Comparison of ENCODE assay signal across 20 mouse cellular contexts in genomic region chr3:89238494-89238893, GRCm38 (mm10). TPM values are rescaled to one million over a fixed set of nuclear protein-coding genes. Genes with fewer than 3 reads are reported as not detected.
DNase-seq lines count a peak whose midpoint lies in the region; ATAC-seq and TF ChIP-seq lines count a peak whose summit lies in the region.
"Had no signal": no experiment of that assay in that cellular context is flagged by ENCODE, and none has a peak within 500 bp of the region (broad histone marks: within the 10 kb centered on the region; RNA-seq: fewer than 3 reads in every experiment).

No protein-coding gene starts in this region.

- H3K27ac ChIP-seq in embryonic facial prominence, embryonic 15.5 days (replicated peaks): no peak overlapping the region
- H3K27ac ChIP-seq in stomach, embryonic 16.5 days (ENCODE audit: low read length): no peak overlapping the region
- H3K27ac ChIP-seq: liver, embryonic 13.5 days; midbrain, embryonic 12.5 days; neural tube, embryonic 13.5 days had no signal

- WGBS in lung, adult 2 months: 40% methylated on average over 12 of the region's 12 CpGs
- 68% methylated on average over 11 of the region's 12 CpGs for WGBS in embryonic facial prominence, embryonic 15.5 days
- 51% methylated on average over 12 of the region's 12 CpGs for WGBS in stomach, embryonic 16.5 days

- no peaks in the 10 kb centered on the region for H3K9me3 ChIP-seq in embryonic facial prominence, embryonic 15.5 days (replicated peaks)
- no peaks in the 10 kb centered on the region for H3K9me3 ChIP-seq in stomach, embryonic 16.5 days (replicated peaks; ENCODE audit: control insufficient read depth, low read length)
- H3K9me3 ChIP-seq: heart, embryonic 12.5 days; liver, embryonic 13.5 days; midbrain, embryonic 12.5 days; neural tube, embryonic 13.5 days had no signal

- no peak overlapping the region for H3K4me2 ChIP-seq in embryonic facial prominence, embryonic 15.5 days (replicated peaks)
- H3K4me2 ChIP-seq in stomach, embryonic 16.5 days (ENCODE audit: low read depth, low read length): peak overlapping the region; percentile 22; the same call in 1 of the 2 replicates
- H3K4me2 ChIP-seq: heart, embryonic 12.5 days; liver, embryonic 13.5 days; midbrain, embryonic 12.5 days; neural tube, embryonic 13.5 days had no signal

- TF ChIP-seq CTCF in lung, adult 2 months (IDR thresholded peaks at IDR 0.05; ENCODE audit: insufficient read depth, low read length): no peak

- peaks cover 29% of the 10 kb centered on the region for H3K36me3 ChIP-seq in embryonic facial prominence, embryonic 15.5 days
- no peaks in the 10 kb centered on the region for H3K36me3 ChIP-seq in stomach, embryonic 16.5 days (ENCODE audit: control insufficient read depth, insufficient read depth, low read length)
- H3K36me3 ChIP-seq: liver, embryonic 13.5 days had no signal

- no peak overlapping the region for H3K9ac ChIP-seq in embryonic facial prominence, embryonic 15.5 days
- H3K9ac ChIP-seq in stomach, embryonic 16.5 days (ENCODE audit: low read length): no peak overlapping the region
- H3K9ac ChIP-seq: heart, embryonic 12.5 days; liver, embryonic 13.5 days; midbrain, embryonic 12.5 days; neural tube, embryonic 13.5 days had no signal

- H3K27me3 ChIP-seq in embryonic facial prominence, embryonic 15.5 days: no peaks in the 10 kb centered on the region
- H3K27me3 ChIP-seq in stomach, embryonic 16.5 days (ENCODE audit: control insufficient read depth, insufficient read depth, low read length): no peaks in the 10 kb centered on the region
- H3K27me3 ChIP-seq: midbrain, embryonic 12.5 days; neural tube, embryonic 13.5 days; Patski had no signal

- peaks cover 6% of the 10 kb centered on the region; the same call in 1 of the 2 replicates for H3K4me1 ChIP-seq in lung, adult 2 months (ENCODE audit: control insufficient read depth, insufficient read depth, low read length)
- H3K4me1 ChIP-seq in embryonic facial prominence, embryonic 15.5 days: peaks cover 14% of the 10 kb centered on the region
- H3K4me1 ChIP-seq in stomach, embryonic 16.5 days (ENCODE audit: control insufficient read depth, insufficient read depth, low read length): peaks cover 10% of the 10 kb centered on the region

- TF ChIP-seq POLR2A in lung, adult 2 months (IDR thresholded peaks at IDR 0.05; ENCODE audit: borderline replicate concordance, extremely low read depth, low read depth, low read length): no peak

- H3K4me3 ChIP-seq in lung, adult 2 months (replicated peaks; ENCODE audit: extremely low read depth, low read depth, low read length): no peak overlapping the region
- no peak overlapping the region for H3K4me3 ChIP-seq in embryonic facial prominence, embryonic 15.5 days (replicated peaks)
- no peak overlapping the region for H3K4me3 ChIP-seq in stomach, embryonic 16.5 days (replicated peaks; ENCODE audit: low read length)
- H3K4me3 ChIP-seq: heart, embryonic 12.5 days; liver, embryonic 13.5 days; midbrain, embryonic 12.5 days; neural tube, embryonic 13.5 days had no signal

- ATAC-seq in embryonic facial prominence, embryonic 15.5 days (ENCODE audit: insufficient number of reproducible peaks, low FRiP score, low TSS enrichment, low read depth): peak; percentile 18; the same call in 1 of the 2 replicates
- ATAC-seq in stomach, embryonic 16.5 days (ENCODE audit: insufficient read depth, low FRiP score): peak; percentile 8; the same call in 1 of the 2 replicates
- ATAC-seq: activated CD4-positive, CD25-positive, alpha-beta regulatory T cell, adult 4 months; Patski had no signal

- DNase-seq in kidney, adult 18-20 months: peak; percentile 19
- no peak for DNase-seq in kidney, postnatal 10 days
- peak; percentile 36 for DNase-seq in lung, adult 2 months
- no peak for DNase-seq in lung, postnatal 10 days
- no peak for DNase-seq in frontal cortex, postnatal 10 days (ENCODE audit: low spot score in 2 of 2)
- DNase-seq: adrenal gland, postnatal 25 days; cerebellum, adult 2 months; gastrocnemius, postnatal 25 days; heart, postnatal 4 days; layer of hippocampus, postnatal 36 days; left cerebral cortex, postnatal 4 days; liver, embryonic 13.5 days; thymus, adult 2 months had no signal

RNA-seq across cellular contexts. Expression of gene Krtcap2, which starts 7.3 kb away (rescaled TPM):
- 189 and 252 TPM in 2 replicates for polyA plus RNA-seq in lung, adult 2 months (2012; rRNA removed)
- polyA plus RNA-seq in embryonic facial prominence, embryonic 15.5 days (2015; fragmentation: Nextera tagmentation; extraction: Ambion mirVana): 294 and 310 TPM in 2 replicates
- polyA plus RNA-seq in stomach, embryonic 16.5 days (2015; fragmentation: Nextera tagmentation; extraction: Ambion mirVana): 318 and 325 TPM in 2 replicates

RNA-seq across cellular contexts. Expression of gene Trim46, which starts 7.6 kb away (rescaled TPM):
- polyA plus RNA-seq in lung, adult 2 months (2012; rRNA removed): 11.0 and 11.8 TPM in 2 replicates
- polyA plus RNA-seq in embryonic facial prominence, embryonic 15.5 days (2015; fragmentation: Nextera tagmentation; extraction: Ambion mirVana): 5.0 and 5.9 TPM in 2 replicates
- 4.4 and 4.8 TPM in 2 replicates for polyA plus RNA-seq in stomach, embryonic 16.5 days (2015; fragmentation: Nextera tagmentation; extraction: Ambion mirVana)

RNA-seq across cellular contexts. Expression of gene Muc1, which starts 9.6 kb away (rescaled TPM):
- 294 and 354 TPM in 2 replicates for polyA plus RNA-seq in lung, adult 2 months (2012; rRNA removed)
- 4.0 and 10.2 TPM in 2 replicates for polyA plus RNA-seq in embryonic facial prominence, embryonic 15.5 days (2015; fragmentation: Nextera tagmentation; extraction: Ambion mirVana)
- 112 and 164 TPM in 2 replicates for polyA plus RNA-seq in stomach, embryonic 16.5 days (2015; fragmentation: Nextera tagmentation; extraction: Ambion mirVana)
- polyA plus RNA-seq: heart, embryonic 12.5 days had no signal

RNA-seq across cellular contexts. Expression of gene Mtx1, which starts 11.6 kb away (rescaled TPM):
- polyA plus RNA-seq in lung, adult 2 months (2012; rRNA removed): 107 and 110 TPM in 2 replicates
- polyA plus RNA-seq in embryonic facial prominence, embryonic 15.5 days (2015; fragmentation: Nextera tagmentation; extraction: Ambion mirVana): 173 and 196 TPM in 2 replicates
- 172 and 177 TPM in 2 replicates for polyA plus RNA-seq in stomach, embryonic 16.5 days (2015; fragmentation: Nextera tagmentation; extraction: Ambion mirVana)

RNA-seq across cellular contexts. Expression of gene Dpm3, which starts 20.7 kb away (rescaled TPM):
- polyA plus RNA-seq in lung, adult 2 months (2012; rRNA removed): 411 and 476 TPM in 2 replicates
- 150 and 173 TPM in 2 replicates for polyA plus RNA-seq in embryonic facial prominence, embryonic 15.5 days (2015; fragmentation: Nextera tagmentation; extraction: Ambion mirVana)
- 119 and 131 TPM in 2 replicates for polyA plus RNA-seq in stomach, embryonic 16.5 days (2015; fragmentation: Nextera tagmentation; extraction: Ambion mirVana)

Comparison
In these comparisons a context has a peak if more than half of its experiments do, and no peak if none do; other contexts are left out.
1. DNase-seq: peak in kidney, adult 18-20 months (single experiment) and lung, adult 2 months (single experiment); none in kidney, postnatal 10 days (single experiment), lung, postnatal 10 days (single experiment) and frontal cortex, postnatal 10 days (0 of 2).
2. RNA of gene Muc1, which starts 9.6 kb away (polyA plus RNA-seq): 294 to 354 TPM in lung, adult 2 months and 112 to 164 TPM in stomach, embryonic 16.5 days; 4.0 to 10.2 TPM in embryonic facial prominence, embryonic 15.5 days; every median in the first group is over 10 times any median in the second.